Mouse (Mus musculus) forebrain, embryonic 14.5 days (tissue): ENCODE data around the gene Szrd1. TPM values are rescaled to one million over a fixed set of nuclear protein-coding genes. Genes with fewer than 3 reads are reported as not detected.

Experiments used
- polyA plus RNA-seq: library from polyadenylated mRNA; unstranded; fragments of >200 nt; fragmentation: Nextera tagmentation; extraction: Ambion mirVana; gene quantifications from 2 replicates; pipeline ENCODE4 v1.2.1, GENCODE M21; 2014

The Szrd1 gene
- polyA plus RNA-seq, 1 experiment from 2014 or later, result 38.9 TPM

Other genes starting within 250 kb of the Szrd1 start
- 0.27 and 0.31 TPM in 2 replicates for gene Padi2, start 233.4 kb downstream of the Szrd1 start, polyA plus RNA-seq
- gene Sdhb, start 178.6 kb downstream of the Szrd1 start, polyA plus RNA-seq, result 508 and 541 TPM in 2 replicates
- 79.9 and 110 TPM in 2 replicates for gene Atp13a2, start 152.9 kb downstream of the Szrd1 start, polyA plus RNA-seq
- gene Mfap2, start 129.4 kb downstream of the Szrd1 start, polyA plus RNA-seq, result 255 and 287 TPM in 2 replicates
- 6.6 and 7.8 TPM in 2 replicates for gene Crocc, start 79.2 kb downstream of the Szrd1 start, polyA plus RNA-seq
- gene Necap2, start 61.4 kb downstream of the Szrd1 start, polyA plus RNA-seq, result 36.6 and 41.8 TPM in 2 replicates
- 0.19 TPM in 1 of 2 replicates, not detected in the other for gene Spata21, start 51.4 kb downstream of the Szrd1 start, polyA plus RNA-seq
- 22.3 and 29.5 TPM in 2 replicates for gene Fbxo42, start 8.1 kb upstream of the Szrd1 start, polyA plus RNA-seq
- gene Rsg1, start 74.2 kb upstream of the Szrd1 start, polyA plus RNA-seq, result 6.5 and 6.7 TPM in 2 replicates
- 0.65 and 1.1 TPM in 2 replicates for gene Arhgef19, start 99.7 kb upstream of the Szrd1 start, polyA plus RNA-seq
- gene Epha2, start 161.5 kb upstream of the Szrd1 start, polyA plus RNA-seq, result 0.58 and 0.64 TPM in 2 replicates
- gene Fam131c, start 228.4 kb upstream of the Szrd1 start, polyA plus RNA-seq, result 10.2 and 15.8 TPM in 2 replicates